Mouse (Mus musculus) lung, adult 2 months (tissue): ENCODE measurements around the gene Csf2. TPM values are rescaled to one million over a fixed set of nuclear protein-coding genes. Genes with fewer than 3 reads are reported as not detected.
"Not testable (repeated sequence)": the region's sequence is repeated elsewhere in the genome, so short reads cannot be mapped to it uniquely, and the experiment has no call there.

Experiments used
- DNase-seq: peaks from one replicate; pipeline ENCODE4 v3.0.0; 2022
- H3K4me1 ChIP-seq: fragments of 200-500 bp; 2 replicates; pipeline ENCODE4 v1.6.1; 2011; ENCODE audit warnings: low read length; ENCODE audit not compliant: control insufficient read depth, insufficient read depth
- H3K4me3 ChIP-seq: fragments of 200-500 bp; replicated peaks from 2 replicates; pipeline ENCODE3; 2011; ENCODE audit warnings: low read depth, mild to moderate bottlenecking, control low read depth, low read length; ENCODE audit errors: extremely low read depth
- CTCF ChIP-seq: fragments of 200-500 bp; IDR thresholded peaks from 2 replicates; pipeline ENCODE4 v1.5.1; 2011; ENCODE audit warnings: mild to moderate bottlenecking, low read length, control low read depth; ENCODE audit not compliant: insufficient read depth
- POLR2A ChIP-seq: fragments of 200-500 bp; IDR thresholded peaks from 2 replicates; pipeline ENCODE4 v1.6.1; 2011; ENCODE audit warnings: low read depth, mild to moderate bottlenecking, control low read depth, low read length, borderline replicate concordance; ENCODE audit errors: extremely low read depth
- WGBS: fragments of 180-500 bp; shearing (Covaris S2); methylation state at CpG from one replicate; pipeline ENCODE4 v1.1.7; 2018; 5-methylcytosine and 5-hydroxymethylcytosine counted together
- polyA plus RNA-seq: library from polyadenylated mRNA; depleted of rRNA; stranded (reverse); fragments of >200 nt; gene quantifications from 2 replicates; pipeline ENCODE4 v1.2.3, GENCODE M21; 2012; rRNA removed

Csf2 gene
- polyA plus RNA-seq: 2.0 and 2.5 TPM in 2 replicates

- no peak within 1 kb of the TSS for H3K4me3 ChIP-seq
Observed at GRCm38 (mm10) chr11:54248940-54249717, at the start of gene Csf2. TSS of gene Csf2 (minus strand) at chr11:54249667.

GRCm38 (mm10) chr11:54298777-54299176, 49.3 kb upstream of the Csf2 start:
- H3K4me3 ChIP-seq: no peak overlapping the region
- 0 out of 2 replicates have a peak, but pooled peaks cover 2% of the 10 kb centered on the region for H3K4me1 ChIP-seq
- no peak for TF ChIP-seq POLR2A
- no peak for TF ChIP-seq CTCF
- no peak for DNase-seq

More at GRCm38 (mm10) chr11:54248940-54249717, at the start of gene Csf2:
- no peaks in the 10 kb centered on the region for H3K4me1 ChIP-seq
- TF ChIP-seq POLR2A (no peak), CTCF (no peak)
- WGBS: 46% methylated on average over 11 of the region's 11 CpGs
- peak; percentile 28 for DNase-seq

- 96% methylated on average over 2 of the region's 2 CpGs for WGBS
- not testable (repeated sequence) for DNase-seq, H3K4me1 ChIP-seq, H3K4me3 ChIP-seq
Observed at GRCm38 (mm10) chr11:54297471-54297870, 48.0 kb upstream of the Csf2 start.

- TF ChIP-seq POLR2A: no peak
- no peak for TF ChIP-seq CTCF
- WGBS: 73% methylated on average over 1 of the region's 1 CpGs
- no peak for DNase-seq
Observed at GRCm38 (mm10) chr11:54296734-54297133, 47.3 kb upstream of the Csf2 start.

GRCm38 (mm10) chr11:54295971-54296370, 46.5 kb upstream of the Csf2 start:
- 0 out of 2 replicates have a peak, but pooled peaks cover 2% of the 10 kb centered on the region for H3K4me1 ChIP-seq
- TF ChIP-seq POLR2A: no peak
- no peak for TF ChIP-seq CTCF
- no peak overlapping the region for H3K4me3 ChIP-seq
- WGBS: 77% methylated on average over 4 of the region's 4 CpGs
- no peak for DNase-seq

More at GRCm38 (mm10) chr11:54296734-54297133, 47.3 kb upstream of the Csf2 start:
- Histone ChIP-seq H3K4me3 (no peak overlapping the region), H3K4me1 (0 out of 2 replicates have a peak, but pooled peaks cover 2% of the 10 kb centered on the region)

GRCm38 (mm10) chr11:54293980-54294807, 44.7 kb upstream of the Csf2 start:
- TF ChIP-seq CTCF (no peak), POLR2A (no peak)
- 45% methylated on average over 12 of the region's 12 CpGs for WGBS

GRCm38 (mm10) chr11:54292163-54292562, 42.7 kb upstream of the Csf2 start:
- Histone ChIP-seq H3K4me3 (no peak overlapping the region), H3K4me1 (0 out of 2 replicates have a peak, but pooled peaks cover 2% of the 10 kb centered on the region)
- 85% methylated on average over 2 of the region's 2 CpGs for WGBS
- DNase-seq: no peak
- TF ChIP-seq POLR2A (no peak), CTCF (no peak)

More at GRCm38 (mm10) chr11:54293980-54294807, 44.7 kb upstream of the Csf2 start:
- Histone ChIP-seq H3K4me1 (0 out of 2 replicates have a peak, but pooled peaks cover 2% of the 10 kb centered on the region), H3K4me3 (no peak overlapping the region)
- DNase-seq: no peak

- no peak for TF ChIP-seq CTCF
- no peak for TF ChIP-seq POLR2A
- WGBS: 73% methylated on average over 8 of the region's 8 CpGs
Observed at GRCm38 (mm10) chr11:54287821-54288453, 38.5 kb upstream of the Csf2 start.

GRCm38 (mm10) chr11:54271437-54271949, 22.0 kb upstream of the Csf2 start:
- WGBS: 66% methylated on average over 5 of the region's 5 CpGs
- no peak for DNase-seq
- Histone ChIP-seq H3K4me1 (no peaks in the 10 kb centered on the region), H3K4me3 (no peak overlapping the region)
- TF ChIP-seq POLR2A (no peak), CTCF (no peak)

More at GRCm38 (mm10) chr11:54287821-54288453, 38.5 kb upstream of the Csf2 start:
- Histone ChIP-seq H3K4me1 (no peaks in the 10 kb centered on the region), H3K4me3 (no peak overlapping the region)
- DNase-seq: no peak
